In genomic region chr1:72429107-72429807, GRCm38 (mm10) we compare ENCODE assay signal across 13 mouse cellular contexts.
DNase-seq lines count a peak whose midpoint lies in the region; ATAC-seq and TF ChIP-seq lines count a peak whose summit lies in the region.
"Had no signal": no experiment of that assay in that cellular context is flagged by ENCODE, and none has a peak within 500 bp of the region (broad histone marks: within the 10 kb centered on the region; RNA-seq: fewer than 3 reads in every experiment).

No protein-coding gene starts in this region.

- peak; percentile 26 for DNase-seq in lung, postnatal 0 days (ENCODE audit: low spot score)
- DNase-seq in lung, adult 2 months, result no peak
- DNase-seq in adipocyte (ENCODE audit: low spot score), result peak; percentile 27
- DNase-seq in lung, postnatal 14 days, result peak; percentile 6
- DNase-seq in MN1 (ENCODE audit: low spot score), result no peak
- DNase-seq in left cerebral cortex, adult 2 months (ENCODE audit: extremely low spot score in 1 of 2, low spot score in 2 of 2), result no peak
- DNase-seq: cerebellum, adult 2 months; heart, postnatal 36 days; right cerebral cortex, postnatal 4 days; thymus, postnatal 36 days had no signal

- no peak overlapping the region for H3K4me2 ChIP-seq in lung, postnatal 0 days (replicated peaks; ENCODE audit: low read depth, low read length)

- no peak; the same call in 1 of the 2 replicates for ATAC-seq in lung, postnatal 0 days
- no peak for ATAC-seq in megakaryocyte-erythroid progenitor cell, adult 5-6 weeks (replicated peaks; ENCODE audit: low FRiP score, low TSS enrichment, poor library complexity, severe bottlenecking)

- H3K4me3 ChIP-seq in lung, postnatal 0 days (ENCODE audit: low read depth, low read length), result no peak overlapping the region
- H3K4me3 ChIP-seq in lung, adult 2 months (replicated peaks; ENCODE audit: extremely low read depth, low read depth, low read length), result no peak overlapping the region
- H3K4me3 ChIP-seq in left cerebral cortex, adult 2 months, result no peak overlapping the region
- H3K4me3 ChIP-seq: heart, embryonic 10.5 days had no signal

- H3K4me1 ChIP-seq in lung, postnatal 0 days (ENCODE audit: insufficient read depth, low read depth, low read length), result no peaks in the 10 kb centered on the region
- no peaks in the 10 kb centered on the region for H3K4me1 ChIP-seq in lung, adult 2 months (ENCODE audit: control insufficient read depth, insufficient read depth, low read length)
- H3K4me1 ChIP-seq: heart, embryonic 10.5 days had no signal

- H3K9me3 ChIP-seq in lung, postnatal 0 days (ENCODE audit: low read length), result no peaks in the 10 kb centered on the region
- H3K9me3 ChIP-seq: heart, embryonic 10.5 days had no signal

- intact Hi-C loops in left cerebral cortex, adult 2 months (cut with DNase I), result no loop called here

- TF ChIP-seq CTCF in lung, postnatal 0 days (IDR thresholded peaks at IDR 0.05), result no peak
- TF ChIP-seq CTCF in lung, adult 2 months (IDR thresholded peaks at IDR 0.05; ENCODE audit: insufficient read depth, low read length), result no peak
- TF ChIP-seq CTCF in left cerebral cortex, adult 2 months (IDR thresholded peaks at IDR 0.05), result no peak

- WGBS in lung, postnatal 0 days, result 84% methylated on average over 7 of the region's 7 CpGs
- 77% methylated on average over 7 of the region's 7 CpGs for WGBS in lung, adult 2 months

- H3K27ac ChIP-seq in lung, postnatal 0 days (ENCODE audit: low read length), result no peak overlapping the region
- H3K27ac ChIP-seq in left cerebral cortex, adult 2 months, result no peak overlapping the region
- H3K27ac ChIP-seq: heart, embryonic 10.5 days; kidney, postnatal 0 days had no signal

- TF ChIP-seq POLR2A in lung, adult 2 months (IDR thresholded peaks at IDR 0.05; ENCODE audit: borderline replicate concordance, extremely low read depth, low read depth, low read length), result no peak

- TF ChIP-seq EP300 in lung, postnatal 0 days (IDR thresholded peaks at IDR 0.05), result 0 out of 2 replicates have a peak, but pooled peaks have one; percentile 11

- H3K9ac ChIP-seq in lung, postnatal 0 days (replicated peaks; ENCODE audit: low read depth), result no peak overlapping the region

- no peaks in the 10 kb centered on the region for H3K27me3 ChIP-seq in lung, postnatal 0 days (replicated peaks; ENCODE audit: insufficient read depth, low read length)

- H3K36me3 ChIP-seq in lung, postnatal 0 days (ENCODE audit: insufficient read depth, low read length), result no peaks in the 10 kb centered on the region
- H3K36me3 ChIP-seq: heart, embryonic 10.5 days had no signal

Comparison
In these comparisons a context has a peak if more than half of its experiments do, and no peak if none do; other contexts are left out.
1. DNase-seq: peak in lung, postnatal 0 days (single experiment), adipocyte (single experiment) and lung, postnatal 14 days (single experiment); none in lung, adult 2 months (single experiment), MN1 (single experiment) and left cerebral cortex, adult 2 months (0 of 2).